Mouse (Mus musculus) v-Abl transformed pro-B cells (cell line): ENCODE measurements around the gene Ly6f.
"Not testable (repeated sequence)": the region's sequence is repeated elsewhere in the genome, so short reads cannot be mapped to it uniquely, and the experiment has no call there.

Experiments used
- in situ Hi-C, 2 experiments: fragments of 400-800 bp; cut with MboI; formaldehyde crosslinking; loops; one replicate each; pipeline ENCODE4 v1.15.1; 2025; ENCODE audit not compliant: unreplicated experiment in 2 of 2

The Ly6f gene

DNA sequence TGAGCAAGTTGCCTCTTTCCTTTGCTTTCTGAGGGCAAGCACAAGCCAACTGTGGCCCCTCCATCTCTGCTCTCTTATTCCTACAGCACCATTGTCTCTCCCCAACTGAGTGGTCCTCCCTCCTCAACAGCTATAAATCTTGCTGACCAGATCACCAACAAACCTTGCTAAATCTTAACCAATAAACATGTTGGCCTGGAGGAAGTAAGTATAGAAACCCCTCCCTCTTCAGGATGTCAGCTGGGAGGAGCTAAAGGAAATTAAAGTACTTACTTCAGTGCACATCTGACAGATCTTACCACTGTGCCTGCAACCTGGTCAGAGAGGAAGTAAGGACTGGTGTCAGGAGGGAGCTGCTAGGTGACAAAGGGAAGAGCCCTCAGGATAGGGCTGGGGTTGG is at the start of gene Ly6f:
Gene Ly6f (plus strand): TSS at position 301 of the 400 bp plus-strand sequence.
- in situ Hi-C loops, result no loop called here

DNA sequence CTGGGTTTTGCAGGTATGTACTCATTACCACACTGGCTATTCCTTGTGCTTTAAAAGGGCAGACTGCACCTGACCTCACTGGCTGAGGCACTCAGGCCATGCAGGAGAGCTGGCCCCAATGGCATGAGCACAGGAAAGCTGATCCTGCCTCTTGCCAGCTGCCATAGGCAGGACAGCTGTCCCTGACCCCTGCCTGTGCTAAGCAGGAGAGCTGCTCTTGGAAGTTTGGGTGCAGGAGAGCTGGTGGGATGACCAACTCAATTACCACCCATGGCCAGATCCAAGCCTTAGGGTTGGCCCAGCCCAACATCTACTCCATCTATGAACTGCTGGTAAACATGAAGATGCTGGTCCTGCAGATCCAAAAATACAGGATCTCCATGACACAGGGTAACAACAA is 46.3 kb upstream of the Ly6f start:
- in situ Hi-C loops, result no loop called here

DNA sequence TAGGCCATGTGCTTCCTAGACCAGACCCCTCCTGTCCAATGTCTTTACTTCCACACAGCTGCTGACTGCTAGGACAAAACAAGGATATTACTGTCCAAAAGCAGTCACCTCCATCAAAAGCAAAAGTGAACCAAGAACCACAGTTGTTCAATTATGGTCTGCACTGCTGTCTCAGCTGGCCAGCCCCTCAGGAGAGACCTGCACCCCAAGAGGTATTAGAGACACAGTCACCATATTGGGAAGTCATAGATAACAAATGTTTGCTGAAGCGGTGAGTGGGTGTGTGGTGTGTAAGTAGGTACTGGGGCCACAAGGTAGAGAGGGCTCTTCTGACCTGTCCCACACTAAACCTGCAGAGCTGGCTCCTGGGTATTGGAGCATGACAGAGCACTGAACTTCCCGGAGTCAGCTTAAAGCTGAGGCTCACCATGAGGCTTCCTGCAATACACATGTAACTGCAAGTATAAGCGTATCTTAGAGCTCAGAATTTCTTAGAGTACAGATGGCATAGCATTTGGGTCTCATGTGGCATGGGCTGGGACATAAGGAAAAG is 30.4 kb upstream of the Ly6f start:
- in situ Hi-C loops, result no loop called here

DNA sequence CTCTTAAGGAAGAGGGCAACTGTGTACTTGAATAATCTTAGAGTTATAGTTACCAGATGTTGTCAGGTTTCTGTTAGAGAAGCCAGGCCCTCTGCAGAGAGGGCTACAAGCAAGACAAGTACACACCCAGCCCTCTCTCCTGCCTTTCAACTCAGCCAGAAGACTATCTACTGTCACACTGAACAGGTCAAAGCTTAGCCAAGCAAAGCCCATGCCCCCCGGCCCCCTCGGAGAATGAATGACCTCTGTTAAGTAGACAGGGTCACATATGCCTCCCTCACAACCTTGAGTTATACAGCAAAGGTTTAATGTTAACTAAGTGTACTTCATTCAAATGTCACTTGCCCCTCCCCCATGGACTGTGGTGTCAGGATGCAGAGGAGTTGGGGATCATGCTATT is 27.7 kb upstream of the Ly6f start:
- in situ Hi-C loops, result no loop called here

DNA sequence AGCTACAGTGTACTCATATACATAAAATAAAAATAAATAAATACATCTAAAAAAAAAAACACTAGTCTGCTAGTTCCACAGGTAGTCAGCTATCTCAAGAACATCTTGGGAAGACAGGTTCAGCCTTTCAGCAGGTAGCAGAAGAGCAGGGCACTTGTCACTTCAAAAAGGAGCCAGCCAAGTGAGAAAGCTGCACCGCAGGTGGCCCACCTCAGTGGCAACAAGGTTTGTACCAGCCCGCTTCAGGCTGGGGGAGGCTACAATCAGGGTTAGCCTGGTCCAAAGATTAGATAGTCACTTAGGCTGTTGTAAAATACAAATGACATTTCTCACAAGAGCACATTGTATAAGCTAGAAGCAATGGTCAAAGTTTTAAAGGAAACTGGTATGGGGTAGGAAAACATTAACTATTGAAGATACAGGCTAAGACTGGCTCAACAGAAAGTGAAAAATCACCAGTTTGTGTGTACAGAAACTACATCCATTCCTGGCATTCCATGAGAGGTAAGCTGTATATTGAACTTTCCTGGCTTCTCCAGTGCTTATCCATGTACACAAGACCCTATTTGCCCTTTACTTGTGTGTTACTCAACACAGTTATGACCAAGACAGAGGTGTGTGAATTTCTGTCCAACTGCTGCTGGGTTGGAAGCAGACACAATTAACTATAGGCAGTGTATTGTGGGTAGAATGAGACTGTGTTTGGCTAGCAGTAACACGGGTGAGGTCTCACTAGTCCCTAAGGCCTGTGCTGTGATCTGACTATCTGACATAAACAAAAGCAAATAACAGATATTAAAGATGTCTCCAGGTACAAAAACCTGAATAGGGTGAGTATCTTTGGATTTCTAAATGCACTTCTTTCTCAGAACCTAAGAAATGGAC is 25.2 kb upstream of the Ly6f start:
- in situ Hi-C loops, result no loop called here

DNA sequence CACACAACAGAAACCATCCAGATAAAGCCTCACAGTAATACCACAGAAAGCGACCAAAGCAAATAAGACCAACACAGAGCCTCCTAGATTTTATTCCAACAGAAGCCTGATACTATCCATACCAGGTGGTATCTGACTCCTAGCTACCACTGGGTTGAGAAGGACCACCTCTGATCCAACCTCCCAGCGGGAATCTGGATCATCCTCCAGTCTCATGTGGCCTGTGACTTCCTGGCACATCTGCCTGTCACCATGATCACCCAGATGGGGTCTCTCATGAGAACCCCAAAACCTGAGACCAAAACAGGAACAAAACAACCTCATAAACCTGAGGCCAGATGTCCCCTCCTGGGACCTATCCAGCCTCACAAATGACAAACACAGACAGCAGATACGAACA is 13.6 kb upstream of the Ly6f start:
- in situ Hi-C loops, result no loop called here

DNA sequence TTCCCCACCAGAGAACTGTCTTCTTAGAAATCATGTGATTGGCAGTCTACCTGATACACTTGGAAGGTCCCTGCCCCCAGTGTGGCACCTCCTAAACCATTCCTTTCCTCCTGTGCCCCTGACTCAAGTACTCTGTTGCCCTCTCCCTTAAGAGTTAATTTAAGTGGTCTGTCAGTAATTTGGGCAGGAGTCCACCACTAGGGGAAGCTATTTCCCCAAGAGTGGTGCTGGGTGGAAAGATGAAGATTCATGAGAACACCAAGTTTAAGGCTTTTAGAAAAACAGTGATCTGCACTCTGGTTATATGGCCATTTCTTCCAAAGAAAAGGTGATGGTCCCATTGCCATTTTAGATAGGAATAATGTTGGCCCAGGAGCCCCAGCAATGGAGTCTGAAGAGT is 2.4 kb upstream of the Ly6f start:
- in situ Hi-C loops, result no loop called here

DNA sequence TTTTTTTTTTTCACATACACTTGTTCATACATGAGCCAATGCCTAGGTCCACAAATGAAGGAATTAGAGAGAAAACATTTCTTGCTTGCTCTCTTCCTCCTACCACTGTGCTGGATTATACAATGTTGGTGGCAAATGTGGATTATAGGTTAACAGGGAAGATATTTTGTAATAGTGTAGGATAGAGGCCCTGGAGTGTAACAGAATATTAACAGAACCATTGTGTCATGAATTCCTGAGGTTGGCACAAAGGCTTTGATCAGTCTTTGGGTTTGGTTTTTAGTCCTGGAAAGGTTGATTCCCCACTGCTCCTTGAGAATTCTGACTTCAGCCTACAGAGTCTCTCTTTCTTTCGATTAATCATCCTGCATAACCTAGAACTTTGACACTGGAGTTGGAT is 1.6 kb upstream of the Ly6f start:
- in situ Hi-C loops, result no loop called here

DNA sequence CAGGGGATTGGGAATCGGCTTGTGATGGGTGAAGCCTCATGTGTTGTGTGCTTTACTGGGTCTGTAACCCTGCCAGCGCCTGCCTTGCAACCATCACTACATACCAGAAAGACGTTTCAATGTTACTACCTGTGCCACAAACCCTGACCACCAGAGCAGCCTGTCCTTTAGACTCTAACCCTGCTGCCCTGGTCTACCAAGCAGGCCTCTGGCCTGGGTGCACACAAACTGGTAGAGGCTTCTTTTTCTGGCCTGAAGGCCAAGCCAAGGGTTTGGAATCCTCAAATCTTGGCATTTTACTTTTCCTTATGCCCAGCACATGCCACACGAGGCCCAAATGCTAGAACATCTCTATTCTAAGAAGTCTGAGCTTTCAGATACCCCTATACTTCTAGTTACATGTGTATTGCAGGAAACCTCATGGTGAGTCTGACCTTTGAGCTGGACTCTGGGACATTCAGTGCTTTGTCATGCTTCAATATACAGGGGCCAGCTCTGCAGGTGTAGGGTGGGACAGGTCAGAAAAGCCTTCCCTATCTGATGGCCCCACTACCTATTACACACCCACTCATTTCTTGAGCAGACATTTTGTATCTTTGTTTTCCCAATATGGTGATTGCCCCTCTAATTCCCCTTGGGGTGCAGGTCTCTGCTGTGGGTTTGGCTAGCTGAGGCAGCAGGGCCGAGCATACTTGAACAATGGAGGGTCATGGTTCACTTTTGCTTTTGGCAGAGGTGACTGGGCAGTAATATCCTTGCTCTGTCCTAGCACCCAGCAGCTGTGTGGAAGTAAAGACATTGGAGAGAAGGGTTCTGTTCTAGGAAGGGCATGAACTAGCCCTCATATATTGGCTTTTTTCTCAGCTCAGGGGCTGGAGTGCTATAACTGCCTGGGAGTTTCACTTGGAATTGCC is 952 bp downstream of the Ly6f start:
- in situ Hi-C loops, result no loop called here

DNA sequence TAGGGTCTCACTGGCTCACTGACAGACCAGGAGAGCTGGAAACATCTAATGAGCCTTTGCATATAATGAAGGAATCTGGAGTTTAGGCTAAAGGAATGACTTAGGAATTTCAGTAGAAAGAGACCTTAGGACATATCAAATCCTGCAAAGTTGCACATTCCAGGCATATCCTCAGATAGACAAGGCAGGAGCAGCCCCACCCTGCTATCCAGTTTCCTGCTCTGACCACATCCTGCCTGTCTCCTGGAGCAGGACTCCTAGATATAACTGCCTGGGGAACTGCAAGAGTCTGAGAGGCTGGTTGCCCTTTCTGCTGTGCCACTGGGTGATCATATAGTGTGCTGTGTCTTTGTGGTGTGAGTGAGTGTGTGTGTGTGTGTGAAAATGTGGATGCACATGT is 1.9 kb downstream of the Ly6f start:
- in situ Hi-C loops, result no loop called here

DNA sequence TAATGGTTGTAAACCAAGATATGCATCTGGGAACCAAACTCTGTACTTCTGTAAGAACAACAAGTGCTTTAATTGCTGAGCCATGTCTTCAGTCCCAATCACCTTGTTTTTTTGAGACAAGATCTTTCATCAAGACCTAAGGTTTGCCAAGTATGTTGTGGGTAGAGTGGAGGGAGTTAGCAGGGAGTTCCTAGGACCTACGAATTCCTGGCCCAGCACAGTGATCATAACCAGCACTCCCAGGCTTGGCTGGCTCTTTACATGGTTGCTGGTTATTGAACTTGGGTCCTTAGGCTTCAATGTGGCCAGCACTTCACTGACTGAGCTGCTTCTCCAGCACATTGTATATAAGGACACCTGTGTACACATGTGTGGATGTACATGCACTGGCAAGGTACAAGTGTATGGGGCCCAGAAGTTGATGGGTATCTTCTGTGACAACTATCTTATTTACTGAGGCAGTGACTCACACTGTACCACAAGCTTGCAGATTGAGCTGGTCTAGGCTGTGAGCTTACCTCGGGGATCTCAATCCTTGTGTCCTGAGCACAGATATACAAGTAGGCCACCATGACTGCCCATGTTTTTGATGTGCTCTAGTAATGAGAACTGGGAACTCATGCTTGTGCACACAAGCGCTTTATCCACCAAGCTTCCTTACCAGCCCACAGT is 2.6 kb downstream of the Ly6f start:
- in situ Hi-C loops, result no loop called here

DNA sequence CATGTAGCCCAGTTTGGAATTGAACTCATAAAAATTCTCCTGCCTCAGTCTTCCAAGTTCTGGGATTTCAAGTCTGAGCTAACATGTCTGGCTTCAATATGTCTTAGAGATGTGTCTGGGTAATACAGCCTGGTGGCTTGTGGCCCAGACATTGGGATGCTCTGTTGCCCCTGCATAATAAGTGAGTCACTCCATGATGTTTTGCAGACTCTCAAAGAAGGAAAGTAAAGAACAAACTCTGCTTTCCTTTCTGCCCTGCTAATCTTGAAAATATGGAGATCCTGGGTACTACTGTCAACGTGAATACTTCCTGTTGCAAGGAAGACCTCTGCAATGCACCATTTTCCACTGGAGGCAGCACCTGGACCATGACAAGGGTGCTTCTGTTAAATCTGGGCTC is 3.2 kb downstream of the Ly6f start:
- in situ Hi-C loops, result no loop called here

DNA sequence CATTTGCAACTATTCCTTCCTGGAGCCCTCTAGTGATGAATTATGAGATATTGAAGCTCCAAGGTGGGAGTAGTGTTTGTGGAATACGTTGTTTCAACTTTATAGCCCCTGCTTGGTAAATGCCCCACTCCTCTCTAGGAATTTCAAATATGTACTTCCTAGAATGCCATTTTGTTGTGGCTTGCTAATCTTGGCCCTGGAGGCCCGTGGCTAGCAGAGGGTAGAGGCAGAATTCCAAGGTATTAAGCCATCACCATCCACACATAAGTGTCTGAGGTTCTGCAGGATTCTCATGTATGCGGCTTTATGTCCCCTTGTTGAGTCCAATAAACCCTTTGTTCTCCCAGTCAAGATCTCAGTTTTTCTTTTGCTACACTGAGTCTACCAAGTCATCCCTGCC is 3.7 kb downstream of the Ly6f start:
- in situ Hi-C loops, result no loop called here

DNA sequence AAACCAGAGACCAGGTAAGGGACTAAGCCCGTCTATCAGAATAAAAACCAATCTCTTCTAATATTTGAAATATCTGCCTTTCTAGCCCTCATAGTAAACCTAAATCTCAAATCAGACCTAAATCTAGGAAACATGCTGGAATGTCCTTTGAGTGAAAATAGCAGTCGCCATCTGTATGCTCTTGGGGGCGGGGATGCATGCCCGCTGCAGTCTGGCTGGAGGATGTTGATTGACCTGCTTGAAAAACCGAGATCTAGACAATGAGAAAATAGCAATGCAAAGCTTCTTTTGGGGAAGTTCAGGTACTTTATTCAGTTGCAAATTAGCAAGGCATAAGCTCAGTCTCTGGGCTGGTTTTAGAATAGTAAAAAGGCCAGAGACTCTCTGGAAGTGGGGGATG is 13.8 kb downstream of the Ly6f start:
- in situ Hi-C loops, result not testable (repeated sequence)

DNA sequence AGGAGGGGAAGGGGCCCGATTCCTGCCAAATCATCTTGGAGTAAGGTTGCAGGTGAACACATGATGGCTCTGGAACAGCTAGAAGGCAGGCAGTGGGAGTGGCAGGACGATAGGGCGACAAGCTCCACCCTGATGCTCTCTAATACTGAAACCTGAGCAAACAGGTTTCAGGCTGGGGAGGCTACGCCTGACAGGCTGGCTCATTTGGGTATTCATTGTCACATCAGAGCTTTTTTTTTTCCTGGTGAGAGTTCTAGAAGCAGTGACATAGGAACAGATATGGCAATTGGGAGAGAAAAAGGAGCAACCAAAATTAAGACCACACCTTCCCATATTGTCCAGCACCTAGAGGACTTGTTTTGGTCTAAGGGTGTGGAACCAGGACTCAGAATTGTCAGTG is 18.3 kb downstream of the Ly6f start:
- in situ Hi-C loops, result not testable (repeated sequence)

DNA sequence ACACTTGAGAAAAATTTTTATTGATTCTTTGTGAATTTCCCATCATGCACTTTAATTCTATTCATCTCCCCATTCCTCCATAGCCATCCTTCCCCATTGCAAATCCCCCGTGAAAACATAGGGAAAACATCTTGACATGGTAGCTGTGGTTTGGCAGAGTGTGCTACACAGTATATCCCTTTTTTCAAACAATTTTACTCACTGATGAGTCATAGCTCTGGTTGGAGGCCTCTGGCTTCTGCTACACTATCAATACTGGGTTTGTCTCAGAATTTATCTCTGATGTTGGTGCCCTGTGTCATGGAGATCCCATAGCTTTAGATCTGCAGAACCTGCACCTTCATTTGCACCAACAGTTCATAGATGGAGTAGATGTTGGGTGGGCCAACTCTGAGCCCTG is 24.2 kb downstream of the Ly6f start:
- in situ Hi-C loops, result no loop called here

DNA sequence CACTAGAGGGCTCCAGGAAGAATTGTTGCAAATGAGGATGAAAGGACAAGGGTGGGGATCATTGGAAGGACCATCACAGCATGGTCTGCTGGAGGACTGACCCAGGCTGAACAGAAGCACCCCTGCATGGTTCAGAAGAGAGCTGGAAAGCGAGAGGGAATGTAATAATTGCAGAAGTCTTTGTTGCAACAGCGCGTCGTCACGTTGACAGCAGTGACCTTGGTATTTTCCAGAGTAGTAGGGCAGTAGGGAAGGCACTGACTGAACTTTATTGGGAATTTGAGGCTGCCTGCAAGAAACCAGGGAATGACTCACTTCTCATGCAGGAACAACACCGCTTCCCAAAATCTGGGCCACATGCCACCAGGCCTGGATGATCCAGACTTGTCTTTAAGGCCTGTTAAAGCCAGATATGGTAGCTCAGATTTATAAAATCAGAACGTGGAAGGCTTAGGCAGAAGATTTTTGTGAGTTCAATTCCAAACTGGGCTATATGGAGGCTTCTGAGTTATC is 25.7 kb downstream of the Ly6f start:
- in situ Hi-C loops, result no loop called here

DNA sequence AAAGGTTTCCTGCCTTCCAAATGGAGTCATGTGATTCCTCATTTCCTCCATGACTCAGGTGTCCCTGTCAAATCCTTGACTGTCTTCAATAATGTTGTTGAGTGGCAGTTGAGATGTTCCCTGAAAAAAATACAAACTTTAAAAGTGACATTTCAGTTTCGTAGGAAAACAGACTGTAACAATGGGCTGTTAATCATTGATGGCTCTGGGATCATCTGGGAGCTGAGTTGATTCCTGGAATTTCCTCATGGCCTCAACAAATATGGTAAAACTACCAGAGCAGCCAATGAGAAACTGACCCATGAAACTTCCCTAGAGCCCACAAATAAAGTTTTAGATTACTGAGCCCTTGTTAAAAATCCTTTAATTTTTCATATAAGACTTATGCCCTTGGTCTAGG is 37.9 kb downstream of the Ly6f start:
- in situ Hi-C loops, result loop anchor here in 1 of 2 experiments (25.0 kb wide), 1 partner anchor 356 kb away; no protein-coding TSS in a partner anchor

DNA sequence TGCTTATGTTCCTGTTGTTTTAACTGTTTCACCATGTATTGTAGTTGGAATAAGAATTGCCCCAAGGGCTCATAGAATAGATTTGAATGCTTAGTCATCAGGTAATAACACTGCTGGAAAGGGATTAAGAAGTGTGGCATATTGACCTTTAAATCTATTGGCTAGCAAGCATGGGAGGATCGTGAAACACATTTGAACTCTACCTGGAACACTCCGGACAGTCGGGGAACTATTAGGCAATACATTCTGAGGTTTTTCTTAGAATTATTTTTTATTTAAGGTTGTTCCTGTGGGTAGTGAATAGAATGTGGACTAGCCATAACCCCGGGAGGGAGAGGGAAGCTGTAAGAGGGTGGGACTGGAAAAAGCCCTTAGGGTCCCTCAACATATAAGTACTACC is 41.0 kb downstream of the Ly6f start:
- in situ Hi-C loops, result loop anchor here in 1 of 2 experiments (25.0 kb wide), 1 partner anchor 353 kb away; no protein-coding TSS in a partner anchor

DNA sequence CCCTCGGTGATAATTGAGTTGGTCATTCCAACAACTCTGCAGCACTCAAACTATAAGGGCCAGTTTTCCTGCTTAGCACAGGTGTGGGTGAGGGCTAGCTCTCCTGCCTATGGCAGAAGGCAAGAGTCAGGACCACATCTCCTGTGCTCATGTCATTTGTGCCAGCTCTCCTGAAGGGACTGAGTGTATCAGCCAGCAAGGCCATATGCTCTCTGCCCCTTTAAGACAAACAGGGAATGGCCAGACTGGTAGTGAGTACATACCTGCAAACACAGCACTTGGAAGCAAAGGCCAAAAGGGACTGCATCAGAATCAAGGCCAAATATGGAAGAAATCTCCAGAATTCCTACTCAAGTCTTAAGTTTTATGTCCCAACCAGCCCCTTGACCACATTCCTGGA is 41.7 kb downstream of the Ly6f start:
- in situ Hi-C loops, result loop anchor here in 1 of 2 experiments (25.0 kb wide), 1 partner anchor 352 kb away; no protein-coding TSS in a partner anchor
